Mouse (Mus musculus): ENCODE data around the gene Gm3233.
"Not testable (repeated sequence)": the region's sequence is repeated elsewhere in the genome, so short reads cannot be mapped to it uniquely, and the experiment has no call there.

Gene Gm3233

DNA sequence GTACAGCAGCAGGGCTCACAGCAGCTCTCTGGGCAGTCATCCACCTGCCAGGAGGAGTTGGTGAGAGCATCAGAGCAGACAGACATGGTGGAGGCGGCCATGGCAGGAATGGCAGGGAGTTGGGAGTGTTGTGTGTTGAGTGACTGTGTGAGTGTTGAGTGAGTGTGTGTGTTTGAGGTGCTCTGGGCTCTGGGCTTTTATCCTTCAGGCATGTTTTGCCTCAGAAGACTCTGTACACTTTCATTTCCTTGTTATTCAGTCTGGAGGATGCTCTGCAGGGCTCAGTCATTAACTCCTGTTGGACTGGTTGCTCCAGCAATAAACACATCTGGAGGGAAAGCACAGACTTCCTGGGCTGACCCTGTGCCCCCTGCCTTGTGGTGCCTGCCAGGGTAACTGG, at the start of gene Gm3233:
Gm3233 (minus strand) TSS at position 101 of the 400 bp plus-strand sequence.
- not testable (repeated sequence) for DNase-seq (ENCODE audit: low read depth)

DNA sequence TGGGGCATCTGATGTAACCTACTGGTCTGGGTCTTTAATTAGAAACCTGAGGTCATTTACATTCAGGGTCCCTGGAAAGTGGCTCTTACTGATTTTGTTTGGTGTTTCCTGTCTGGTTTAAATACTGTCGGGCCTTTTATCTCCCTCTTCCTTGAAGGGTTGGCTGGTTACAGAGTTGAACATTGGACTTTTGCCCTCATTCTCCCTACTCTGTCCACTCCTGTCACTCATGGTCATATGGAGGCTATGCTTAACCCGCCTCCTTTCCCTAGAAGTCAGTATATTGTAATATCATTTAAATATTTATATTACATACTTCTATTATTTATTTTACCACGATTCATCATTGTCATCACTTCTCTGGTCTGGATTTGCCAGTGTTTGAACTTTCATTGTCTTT, 44.6 kb upstream of the Gm3233 start:
- no peak for DNase-seq (ENCODE audit: low read depth)

DNA sequence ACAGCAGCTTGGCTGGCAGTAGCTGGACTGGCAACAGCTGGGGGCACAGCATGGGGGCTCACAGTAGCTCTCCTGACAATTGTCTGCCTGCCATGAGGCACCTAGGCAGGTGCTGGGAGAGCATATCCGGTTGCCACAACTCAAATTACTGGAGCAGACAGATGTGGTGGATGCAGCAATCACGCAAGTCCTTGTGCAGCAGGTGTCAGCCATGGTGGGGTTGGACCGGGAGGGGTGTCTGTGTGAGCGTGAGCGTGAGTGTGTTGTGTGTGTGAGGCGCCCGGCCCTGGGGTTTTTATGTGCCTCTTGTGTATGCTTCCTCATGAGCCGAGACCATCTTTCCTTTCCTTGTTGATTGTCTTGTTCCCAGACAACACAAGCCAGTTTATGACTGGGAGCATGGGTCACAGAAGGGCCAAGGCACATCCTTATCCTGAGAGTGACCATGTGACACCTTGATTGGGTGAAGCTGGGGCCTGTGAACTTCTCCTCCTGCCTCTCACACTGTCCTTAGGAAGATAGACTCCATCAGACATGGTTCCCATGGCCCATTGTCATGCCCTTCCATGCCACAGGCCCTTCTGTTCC, 39.5 kb upstream of the Gm3233 start, which contains the start of gene Gm19668:
Gm19668 (minus strand) TSS at position 213 of the 588 bp plus-strand sequence.
- no peak for DNase-seq (ENCODE audit: low read depth)

DNA sequence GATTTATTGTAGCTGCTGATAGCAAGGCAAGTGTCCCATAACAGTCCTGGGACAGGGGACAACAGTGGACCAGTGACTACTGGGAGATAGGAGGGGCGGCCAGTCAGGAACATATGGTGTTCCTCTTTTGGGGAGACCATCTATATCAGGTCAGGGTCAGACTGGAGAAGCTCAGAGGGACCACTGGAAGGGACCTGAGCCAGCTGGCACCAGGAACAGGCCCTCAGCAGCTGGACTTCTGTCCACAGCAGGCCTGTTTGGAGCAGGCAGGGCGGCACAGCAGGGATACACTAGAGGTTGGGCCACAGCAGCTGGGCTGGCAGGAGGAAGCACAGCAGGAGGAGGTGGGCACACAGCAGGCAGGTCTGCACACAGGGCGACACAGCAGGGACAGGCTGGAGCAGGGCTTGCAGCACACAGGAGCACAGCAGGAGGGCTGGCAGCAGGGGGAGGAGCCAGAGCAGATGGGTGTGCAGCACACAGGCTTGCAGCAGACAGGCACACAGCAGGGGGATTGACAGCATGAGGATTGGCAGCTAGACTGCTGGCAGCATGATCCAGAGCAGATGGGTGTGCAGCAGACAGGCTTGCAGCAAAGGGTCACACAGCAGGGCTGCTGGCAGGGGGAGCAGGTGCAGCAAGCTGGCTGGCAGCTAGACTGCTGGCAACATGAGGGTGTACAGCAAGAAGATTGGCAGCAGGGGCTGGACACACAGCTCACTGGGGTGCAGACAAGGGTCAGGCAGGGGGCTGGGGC, 38.9 kb upstream of the Gm3233 start:
- not testable (repeated sequence) for DNase-seq (ENCODE audit: low read depth)

DNA sequence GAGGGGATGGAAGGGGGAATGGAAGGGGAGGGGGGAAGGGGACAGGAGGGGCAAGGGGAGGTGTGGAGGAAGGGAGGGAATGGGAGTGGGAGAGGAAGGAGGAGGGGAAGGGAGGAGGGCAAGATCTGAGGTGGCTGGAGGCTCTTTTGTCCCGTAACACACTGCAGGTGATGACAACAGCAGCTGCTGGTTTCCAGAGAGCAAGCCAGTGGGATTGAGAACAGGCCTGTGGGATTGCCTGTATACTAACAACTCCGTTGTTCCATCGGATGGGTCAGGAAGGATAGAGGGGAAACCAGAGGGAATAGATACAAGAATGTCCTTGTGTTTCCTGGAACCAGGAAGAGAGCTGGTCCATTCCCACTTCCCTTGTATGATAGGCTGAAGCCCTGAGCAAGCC, 38.2 kb upstream of the Gm3233 start:
- DNase-seq (ENCODE audit: low read depth), result no peak

DNA sequence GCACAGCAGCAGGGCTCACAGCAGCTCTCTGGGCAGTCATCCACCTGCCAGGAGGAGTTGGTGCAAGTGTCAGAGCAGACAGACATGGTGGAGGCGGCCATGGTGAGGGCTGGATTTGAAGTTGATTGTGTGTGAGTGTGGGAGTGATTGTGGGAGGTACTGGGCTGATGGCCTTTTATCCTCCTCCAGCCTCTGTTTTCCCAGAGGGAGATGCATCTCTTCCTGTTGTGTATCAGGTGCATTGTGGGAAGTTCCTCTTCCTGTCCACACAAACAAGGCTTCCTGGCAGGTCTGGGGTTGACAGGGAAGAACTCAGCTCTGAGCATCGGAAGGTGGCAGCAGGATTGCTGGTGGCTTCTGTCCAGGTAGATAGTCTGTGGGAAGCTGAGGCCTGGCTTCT, 35.5 kb upstream of the Gm3233 start, which contains the start of gene Gm9639:
Gm9639 (minus strand) TSS at position 101 of the 400 bp plus-strand sequence.
- no peak for DNase-seq (ENCODE audit: low read depth)

DNA sequence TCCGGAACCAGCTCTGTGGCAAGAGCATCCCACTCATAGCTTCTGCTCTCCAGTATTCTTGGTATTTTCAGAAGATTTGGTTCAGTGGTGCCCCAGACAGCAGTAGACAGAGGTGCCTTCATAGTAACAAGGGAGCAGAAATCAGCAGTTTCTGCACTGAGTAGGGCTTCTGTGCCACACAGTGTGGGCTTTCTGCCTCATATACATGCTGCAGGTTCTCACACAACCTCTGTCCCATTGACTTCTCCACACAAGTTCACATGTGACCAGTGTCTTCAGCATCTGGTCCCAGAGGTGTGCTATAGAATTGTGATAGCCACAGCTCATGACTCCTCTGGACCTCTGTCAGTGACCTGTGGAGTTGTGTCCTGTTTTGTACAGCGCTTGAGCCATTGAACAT, 29.1 kb upstream of the Gm3233 start:
- DNase-seq (ENCODE audit: low read depth), result no peak

DNA sequence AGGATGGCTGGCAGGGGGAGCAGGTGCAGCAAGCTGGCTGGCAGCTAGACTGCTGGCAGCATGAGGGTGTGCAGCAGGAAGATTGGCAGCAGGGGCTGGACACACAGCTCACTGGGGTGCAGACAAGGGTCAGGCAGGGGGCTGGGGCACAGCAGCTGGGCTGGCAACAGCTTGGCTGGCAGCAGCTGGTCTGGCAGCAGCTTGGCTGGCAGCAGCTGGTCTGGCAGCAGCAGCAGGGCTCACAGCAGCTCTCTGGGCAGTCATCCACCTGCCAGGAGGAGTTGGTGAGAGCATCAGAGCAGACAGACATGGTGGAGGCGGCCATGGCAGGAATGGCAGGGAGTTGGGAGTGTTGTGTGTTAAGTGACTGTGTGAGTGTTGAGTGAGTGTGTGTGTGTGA, 28.4 kb upstream of the Gm3233 start, which contains the start of gene Gm7137:
Gm7137 (minus strand) TSS at position 325 of the 400 bp plus-strand sequence.
- DNase-seq (ENCODE audit: low read depth), result not testable (repeated sequence)

DNA sequence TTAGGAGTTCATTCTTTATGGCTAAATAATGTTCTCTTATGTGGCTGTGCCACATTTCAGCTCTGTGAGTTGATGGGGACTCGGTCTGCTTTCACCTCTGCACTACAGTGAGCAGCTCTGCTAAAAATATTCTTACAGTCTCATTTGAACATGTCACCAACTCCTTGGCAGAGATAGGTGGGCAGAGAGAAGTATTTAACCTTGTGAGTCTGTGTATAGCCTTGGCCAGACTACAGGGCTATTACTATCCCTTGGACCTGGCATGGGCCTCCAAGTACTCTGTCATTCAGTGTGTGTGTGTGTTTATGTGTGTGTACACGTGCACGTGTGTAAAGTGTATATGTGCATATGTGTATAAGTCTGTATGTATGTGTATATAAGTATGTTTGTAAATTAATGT, 23.9 kb upstream of the Gm3233 start:
- DNase-seq (ENCODE audit: low read depth), result not testable (repeated sequence)

DNA sequence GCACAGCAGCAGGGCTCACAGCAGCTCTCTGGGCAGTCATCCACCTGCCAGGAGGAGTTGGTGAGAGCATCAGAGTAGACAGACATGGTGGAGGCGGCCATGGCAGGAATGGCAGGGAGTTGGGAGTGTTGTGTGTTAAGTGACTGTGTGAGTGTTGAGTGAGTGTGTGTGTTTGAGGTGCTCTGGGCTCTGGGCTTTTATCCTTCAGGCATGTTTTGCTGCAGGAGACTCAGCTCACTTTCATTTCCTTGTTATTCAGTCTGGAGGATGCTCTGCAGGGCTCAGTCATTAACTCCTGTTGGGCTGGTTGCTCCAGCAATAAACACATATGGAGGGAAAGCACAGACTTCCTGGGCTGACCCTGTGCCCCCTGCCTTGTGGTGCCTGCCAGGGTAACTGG, 23.0 kb upstream of the Gm3233 start, which contains the start of gene Gm3250:
Gm3250 (minus strand) TSS at position 101 of the 400 bp plus-strand sequence.
- DNase-seq (ENCODE audit: low read depth), result not testable (repeated sequence)

DNA sequence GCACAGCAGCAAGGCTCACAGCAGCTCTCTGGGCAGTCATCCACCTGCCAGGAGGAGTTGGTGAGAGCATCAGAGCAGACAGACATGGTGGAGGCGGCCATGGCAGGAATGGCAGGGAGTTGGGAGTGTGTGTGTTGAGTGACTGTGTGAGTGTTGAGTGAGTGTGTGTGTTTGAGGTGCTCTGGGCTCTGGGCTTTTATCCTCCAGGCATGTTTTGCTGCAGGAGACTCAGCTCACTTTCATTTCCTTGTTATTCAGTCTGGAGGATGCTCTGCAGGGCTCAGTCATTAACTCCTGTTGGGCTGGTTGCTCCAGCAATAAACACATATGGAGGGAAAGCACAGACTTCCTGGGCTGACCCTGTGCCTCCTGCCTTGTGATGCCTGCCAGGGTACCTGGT, 17.4 kb upstream of the Gm3233 start, which contains the start of gene Gm7138:
Gm7138 (minus strand) TSS at position 101 of the 400 bp plus-strand sequence.
- not testable (repeated sequence) for DNase-seq (ENCODE audit: low read depth)

DNA sequence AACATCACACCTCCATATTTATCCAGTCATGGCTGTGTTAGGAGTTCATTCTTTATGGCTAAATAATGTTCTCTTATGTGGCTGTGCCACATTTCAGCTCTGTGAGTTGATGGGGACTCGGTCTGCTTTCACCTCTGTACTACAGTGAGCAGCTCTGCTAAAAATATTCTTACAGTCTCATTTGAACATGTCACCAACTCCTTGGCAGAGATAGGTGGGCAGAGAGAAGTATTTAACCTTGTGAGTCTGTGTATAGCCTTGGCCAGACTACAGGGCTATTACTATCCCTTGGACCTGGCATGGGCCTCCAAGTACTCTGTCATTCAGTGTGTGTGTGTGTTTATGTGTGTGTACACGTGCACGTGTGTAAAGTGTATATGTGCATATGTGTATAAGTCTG, 12.7 kb upstream of the Gm3233 start:
- not testable (repeated sequence) for DNase-seq (ENCODE audit: low read depth)

DNA sequence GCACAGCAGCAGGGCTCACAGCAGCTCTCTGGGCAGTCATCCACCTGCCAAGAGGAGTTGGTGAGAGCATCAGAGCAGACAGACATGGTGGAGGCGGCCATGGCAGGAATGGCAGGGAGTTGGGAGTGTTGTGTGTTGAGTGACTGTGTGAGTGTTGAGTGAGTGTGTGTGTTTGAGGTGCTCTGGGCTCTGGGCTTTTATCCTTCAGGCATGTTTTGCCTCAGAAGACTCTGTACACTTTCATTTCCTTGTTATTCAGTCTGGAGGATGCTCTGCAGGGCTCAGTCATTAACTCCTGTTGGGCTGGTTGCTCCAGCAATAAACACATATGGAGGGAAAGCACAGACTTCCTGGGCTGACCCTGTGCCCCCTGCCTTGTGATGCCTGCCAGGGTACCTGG, 11.7 kb upstream of the Gm3233 start, which contains the start of gene Gm3238:
Gm3238 (minus strand) TSS at position 101 of the 400 bp plus-strand sequence.
- not testable (repeated sequence) for DNase-seq (ENCODE audit: low read depth)

DNA sequence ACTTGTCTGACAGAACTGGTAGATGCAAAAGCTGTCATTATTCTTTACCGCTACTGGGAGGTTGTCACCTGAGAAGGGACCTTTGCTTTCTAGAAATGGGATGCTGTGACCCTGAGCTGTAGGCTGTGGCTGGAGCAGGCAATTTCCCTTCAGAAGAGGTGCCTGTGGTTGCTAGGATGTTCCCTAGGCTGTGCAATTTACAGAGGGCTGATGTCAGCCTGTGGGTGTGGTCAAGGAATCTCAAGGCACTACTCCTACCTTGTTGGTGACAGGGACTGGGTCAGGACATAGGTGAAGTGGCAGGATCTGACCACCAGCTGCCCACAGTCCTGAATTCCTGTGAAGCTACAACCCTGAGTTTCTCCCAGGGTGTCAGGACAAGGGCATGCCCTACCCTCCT, 10.2 kb upstream of the Gm3233 start:
- DNase-seq (ENCODE audit: low read depth), result no peak

DNA sequence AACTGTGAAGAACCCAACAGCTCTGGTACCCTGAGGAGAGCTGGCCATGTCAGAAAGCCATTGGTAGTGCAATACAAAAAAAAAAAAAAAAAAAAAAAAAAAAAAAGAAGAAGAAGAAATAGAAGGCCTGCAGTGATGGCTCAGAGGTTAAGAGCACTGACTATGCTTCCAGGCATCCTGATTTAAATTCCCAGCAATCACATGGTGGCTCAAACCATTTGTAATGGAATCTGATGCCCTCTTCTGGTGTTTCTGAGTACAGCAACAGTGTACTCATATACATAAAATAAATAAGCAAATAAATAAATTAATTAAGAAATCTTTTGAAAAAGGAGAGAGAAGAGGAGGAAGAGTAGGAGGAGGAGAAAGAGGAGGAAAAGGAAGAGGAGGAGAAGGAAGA, 6.0 kb downstream of the Gm3233 start:
- DNase-seq (ENCODE audit: low read depth), result no peak

DNA sequence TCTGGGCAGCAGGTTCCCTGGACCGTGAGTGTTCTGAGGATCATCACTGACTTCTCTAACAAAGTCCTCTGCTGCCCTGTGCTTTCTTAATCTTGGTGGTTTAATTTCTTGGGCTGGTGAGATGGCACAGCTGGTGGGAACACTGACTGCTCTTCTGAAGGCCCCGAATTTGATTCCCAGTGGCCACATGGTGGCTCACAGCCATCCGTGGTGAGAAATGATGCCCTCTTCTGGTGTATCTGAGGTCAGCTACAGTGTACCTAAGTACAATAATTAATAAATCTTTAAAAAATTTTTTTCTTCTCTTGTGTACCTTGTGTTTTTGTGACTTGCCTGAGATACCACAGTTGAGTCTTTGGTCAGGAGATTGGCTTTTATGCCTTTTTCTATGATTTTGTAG, 7.2 kb downstream of the Gm3233 start:
- not testable (repeated sequence) for DNase-seq (ENCODE audit: low read depth)

DNA sequence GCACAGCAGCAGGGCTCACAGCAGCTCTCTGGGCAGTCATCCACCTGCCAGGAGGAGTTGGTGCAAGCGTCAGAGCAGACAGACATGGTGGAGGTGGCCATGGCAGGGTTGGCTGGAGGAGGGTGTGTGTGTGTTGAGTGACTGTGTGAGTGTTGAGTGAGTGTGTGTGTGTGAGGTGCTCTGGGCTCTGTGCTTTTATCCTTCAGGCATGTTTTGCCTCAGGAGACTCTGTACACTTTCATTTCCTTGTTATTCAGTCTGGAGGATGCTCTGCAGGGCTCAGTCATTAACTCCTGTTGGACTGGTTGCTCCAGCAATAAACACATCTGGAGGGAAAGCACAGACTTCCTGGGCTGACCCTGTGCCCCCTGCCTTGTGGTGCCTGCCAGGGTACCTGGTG, 8.2 kb downstream of the Gm3233 start, which contains the start of gene Gm9736:
Gm9736 (minus strand) TSS at position 101 of the 400 bp plus-strand sequence.
- DNase-seq (ENCODE audit: low read depth), result not testable (repeated sequence)

DNA sequence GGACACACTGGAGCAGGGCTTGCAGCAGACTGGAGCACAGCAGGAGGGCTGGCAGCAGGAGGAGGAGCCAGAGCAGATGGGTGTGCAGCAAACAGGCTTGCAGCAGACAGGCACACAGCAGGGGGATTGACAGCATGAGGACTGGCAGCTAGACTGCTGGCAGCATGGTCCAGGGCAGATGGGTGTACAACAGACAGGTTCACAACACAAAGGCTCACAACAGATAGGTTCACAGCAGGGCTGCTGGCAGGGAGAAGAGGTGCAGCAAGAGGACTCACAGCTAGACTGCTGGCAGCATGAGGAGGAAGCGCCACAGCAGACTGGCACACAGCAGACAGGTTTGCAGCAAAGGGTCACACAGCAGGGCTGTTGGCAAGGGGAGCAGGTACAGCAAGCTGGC, 8.8 kb downstream of the Gm3233 start:
- DNase-seq (ENCODE audit: low read depth), result not testable (repeated sequence)

DNA sequence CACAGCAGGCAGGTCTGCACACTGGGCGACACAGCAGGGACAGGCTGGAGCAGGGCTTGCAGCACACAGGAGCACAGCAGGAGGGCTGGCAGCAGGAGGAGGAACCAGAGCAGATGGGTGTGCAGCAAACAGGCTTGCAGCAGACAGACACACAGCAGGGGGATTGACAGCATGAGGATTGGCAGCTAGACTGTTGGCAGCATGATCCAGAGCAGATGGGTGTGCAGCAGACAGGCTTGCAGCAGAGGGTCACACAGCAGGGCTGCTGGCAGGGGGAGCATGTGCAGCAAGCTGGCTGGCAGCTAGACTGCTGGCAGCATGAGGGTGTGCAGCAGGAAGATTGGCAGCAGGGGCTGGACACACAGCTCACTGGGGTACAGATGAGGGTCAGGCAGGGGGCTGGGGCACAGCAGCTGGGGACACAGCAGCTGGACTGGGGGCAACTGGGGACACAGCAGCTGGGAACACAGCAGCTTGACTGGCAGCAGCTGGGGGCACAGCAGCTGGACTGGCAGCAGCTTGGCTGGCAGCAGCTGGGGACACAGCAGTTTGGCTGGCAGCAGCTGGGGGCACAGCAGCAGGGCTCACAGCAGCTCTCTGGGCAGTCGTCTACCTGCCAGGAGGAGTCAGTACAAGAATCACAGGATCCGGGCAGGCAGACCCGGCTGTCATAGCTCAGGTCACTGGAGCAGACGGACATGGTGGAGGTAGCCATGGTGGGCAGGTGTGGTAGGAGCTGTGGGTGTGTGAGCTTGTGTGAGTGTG, 17.4 kb downstream of the Gm3233 start, which contains the start of gene Gm18596:
Gm18596 (minus strand) TSS at position 715 of the 765 bp plus-strand sequence.
- not testable (repeated sequence) for DNase-seq (ENCODE audit: low read depth)

DNA sequence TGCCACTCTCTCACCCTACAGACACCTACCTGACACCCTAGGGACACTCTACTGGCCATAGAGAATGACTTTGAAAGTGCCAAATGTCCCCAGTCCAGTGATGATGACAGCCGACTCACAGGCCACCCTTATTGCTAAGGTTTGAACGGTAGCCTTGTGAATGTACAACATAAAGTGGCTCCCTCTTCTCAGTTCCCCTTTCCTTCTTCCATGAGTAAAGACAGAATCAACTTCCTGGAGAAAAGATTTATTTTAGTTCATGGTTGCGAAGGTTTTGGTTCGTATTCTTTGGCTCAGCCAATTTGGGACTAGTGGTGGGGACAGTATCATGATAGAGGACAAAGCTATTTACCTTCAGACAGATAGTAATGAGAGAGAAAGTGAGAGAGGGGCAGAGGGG, 20.6 kb downstream of the Gm3233 start:
- no peak for DNase-seq (ENCODE audit: low read depth)

DNA sequence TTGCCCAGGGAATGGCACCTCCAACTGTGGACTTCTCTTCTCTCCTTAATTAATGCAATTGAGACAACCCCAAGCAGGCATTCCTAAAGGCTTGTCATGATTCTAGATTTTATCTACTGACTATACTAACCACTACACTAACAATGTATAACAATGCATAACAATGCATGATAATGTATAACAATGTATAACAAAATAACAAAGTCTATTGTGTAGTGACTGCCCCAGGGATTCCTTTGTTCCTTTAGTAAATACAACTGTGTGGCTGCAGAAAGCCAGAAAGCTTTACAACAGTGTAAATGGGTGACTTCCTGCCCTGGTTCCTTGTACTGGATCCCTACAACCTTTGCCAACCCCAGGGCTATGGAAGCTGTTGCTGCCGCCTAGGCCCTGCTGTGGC, 23.6 kb downstream of the Gm3233 start:
- no peak for DNase-seq (ENCODE audit: low read depth)

DNA sequence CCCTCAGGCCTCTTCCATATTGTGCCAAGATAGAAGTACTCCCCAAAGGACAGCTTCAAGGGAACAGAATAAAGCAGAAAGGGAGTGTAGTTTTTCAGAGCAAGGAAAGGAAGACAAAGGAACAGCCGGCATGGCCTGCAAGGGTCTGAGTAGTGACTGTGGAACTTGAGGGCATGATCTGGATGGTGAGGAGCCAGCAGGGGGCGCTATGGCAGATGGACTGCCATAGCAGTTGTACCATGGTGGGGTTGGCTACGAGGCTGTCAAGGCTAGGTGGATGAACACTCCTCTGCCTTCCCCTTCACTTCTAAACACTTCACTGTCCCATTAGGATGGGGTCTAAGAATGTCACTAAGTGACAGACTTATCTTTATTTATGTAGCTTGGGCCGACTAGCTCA, 30.2 kb downstream of the Gm3233 start:
- peak; percentile 9 for DNase-seq (ENCODE audit: low read depth)
